8 mouse cellular contexts compared by ENCODE assay signal in the genomic region with DNA sequence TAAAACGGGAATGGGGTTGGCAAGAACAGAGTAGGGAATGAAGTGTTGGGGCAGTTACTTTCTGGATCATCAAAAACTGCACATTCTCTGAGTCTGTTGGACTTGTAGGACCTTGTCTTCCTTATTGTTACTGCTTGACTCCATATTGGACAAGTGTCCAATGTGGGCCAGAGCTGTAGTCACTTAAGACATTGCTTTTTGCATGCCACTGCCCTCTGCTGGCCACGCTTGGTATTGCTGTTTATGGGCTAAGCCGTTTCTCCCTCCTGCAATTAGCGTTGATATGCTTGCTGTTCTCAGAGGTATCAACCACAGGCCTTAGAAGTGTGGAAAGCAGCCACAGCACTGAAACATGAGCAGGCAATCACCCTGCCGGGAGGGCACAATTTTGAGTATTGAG.
DNase-seq lines count a peak whose midpoint lies in the region.

No protein-coding gene starts in this region.

- DNase-seq in CD4-positive helper T cell, adult 2 months (ENCODE audit: low read depth, low spot score), result peak; percentile 64
- peak; percentile 47 for DNase-seq in adrenal gland, adult 8-10 months
- DNase-seq in embryo, embryonic 11.5 days (ENCODE audit: low read depth, low spot score), result peak; percentile 63
- peak; percentile 75 for DNase-seq in heart, adult 8-10 months (ENCODE audit: low spot score)
- DNase-seq in kidney, postnatal 4 days, result peak; percentile 88 to 90
- peak; percentile 70 to 78 for DNase-seq in lung, adult 18-20 months
- peak; percentile 71 for DNase-seq in ovary, postnatal 10 days (ENCODE audit: low spot score)
- peak; percentile 62 to 85 for DNase-seq in thymus, postnatal 10 days (ENCODE audit: low spot score in 2 of 2)

Comparison
In these comparisons a context has a peak if more than half of its experiments do, and no peak if none do; other contexts are left out.
1. Peak in every context shown above with its lines: DNase-seq.